Mouse (Mus musculus): Measurements from ENCODE around the gene Ddx39. TPM values are rescaled to one million over a fixed set of nuclear protein-coding genes. Genes with fewer than 3 reads are reported as not detected.

Ddx39 gene
- polyA plus RNA-seq, 1 experiment from 2014 or later, result 253 TPM

DNA sequence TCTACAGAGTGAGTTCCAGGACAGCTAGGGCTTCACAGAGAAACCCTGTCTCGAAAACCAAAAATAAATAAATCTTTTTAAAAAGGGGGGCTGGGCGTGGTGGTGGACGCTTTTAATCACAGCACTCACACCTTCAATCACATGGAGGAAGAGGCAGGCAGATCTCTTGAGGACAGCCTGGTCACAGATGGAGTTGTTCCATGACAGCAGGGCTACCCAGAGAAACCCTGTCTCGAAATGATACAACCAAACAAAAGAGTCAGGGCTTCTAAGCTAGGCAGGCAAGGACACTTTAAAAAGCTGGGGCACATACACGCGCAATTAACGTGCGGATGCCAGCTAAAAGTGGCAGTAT lies 324 bp upstream of the Ddx39 start:
- no peak overlapping the region for H3K27ac ChIP-seq (ENCODE audit: low read depth, low read length)
- H3K27me3 ChIP-seq (ENCODE audit: control insufficient read depth, insufficient read depth, low read length), result no peaks in the 10 kb centered on the region
- 17% methylated on average over 8 of the region's 8 CpGs for WGBS
- H3K4me1 ChIP-seq (ENCODE audit: control insufficient read depth, insufficient read depth, low read length), result peaks cover 11% of the 10 kb centered on the region
- DNase-seq (ENCODE audit: low spot score, missing footprints), result no peak
- no peak for ATAC-seq (ENCODE audit: low FRiP score)
- peak overlapping the region; percentile 33; the same call in 1 of the 2 replicates for H3K4me2 ChIP-seq
- H3K36me3 ChIP-seq (ENCODE audit: control insufficient read depth, insufficient read depth, low read length), result peaks cover 2% of the 10 kb centered on the region; the same call in 1 of the 2 replicates
- H3K9ac ChIP-seq (ENCODE audit: low read length), result no peak overlapping the region; the same call in 1 of the 2 replicates
- peak overlapping the region; percentile 92 for H3K4me3 ChIP-seq (ENCODE audit: low read depth, low read length)
- no peaks in the 10 kb centered on the region for H3K9me3 ChIP-seq (ENCODE audit: control insufficient read depth, low read length)

DNA sequence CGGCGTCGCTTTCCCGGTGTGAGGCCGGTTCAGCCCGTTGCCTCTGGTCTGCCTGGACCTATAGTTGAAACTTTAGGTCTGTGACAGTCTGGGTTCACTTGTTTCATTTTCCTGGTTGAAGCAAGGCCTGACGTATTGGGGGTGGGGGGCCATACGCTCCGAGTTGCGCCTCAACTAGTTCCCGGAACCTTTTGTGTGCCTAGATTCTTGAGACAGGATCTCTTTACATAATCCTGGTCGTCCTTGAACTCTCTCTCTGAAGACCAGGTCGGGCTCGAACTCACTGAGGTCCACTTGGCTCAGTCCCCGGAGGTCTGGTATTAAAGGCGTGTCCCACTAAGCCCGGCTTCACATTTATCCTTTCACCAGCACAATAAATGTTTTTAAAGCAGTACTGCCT lies 794 bp downstream of the Ddx39 start:
- no peak for ATAC-seq (ENCODE audit: low FRiP score)
- under 1% methylated on average over 17 of the region's 17 CpGs for WGBS
- peaks cover 11% of the 10 kb centered on the region for H3K4me1 ChIP-seq (ENCODE audit: control insufficient read depth, insufficient read depth, low read length)
- H3K27ac ChIP-seq (ENCODE audit: low read depth, low read length), result no peak overlapping the region
- H3K36me3 ChIP-seq (ENCODE audit: control insufficient read depth, insufficient read depth, low read length), result peaks cover 12% of the 10 kb centered on the region
- no peaks in the 10 kb centered on the region for H3K9me3 ChIP-seq (ENCODE audit: control insufficient read depth, low read length)
- H3K4me2 ChIP-seq, result peak overlapping the region; percentile 92
- H3K9ac ChIP-seq (ENCODE audit: low read length), result peak overlapping the region; percentile 91
- no peak for DNase-seq (ENCODE audit: low spot score, missing footprints)
- H3K4me3 ChIP-seq (ENCODE audit: low read depth, low read length), result peak overlapping the region; percentile 92
- no peaks in the 10 kb centered on the region for H3K27me3 ChIP-seq (ENCODE audit: control insufficient read depth, insufficient read depth, low read length)

DNA sequence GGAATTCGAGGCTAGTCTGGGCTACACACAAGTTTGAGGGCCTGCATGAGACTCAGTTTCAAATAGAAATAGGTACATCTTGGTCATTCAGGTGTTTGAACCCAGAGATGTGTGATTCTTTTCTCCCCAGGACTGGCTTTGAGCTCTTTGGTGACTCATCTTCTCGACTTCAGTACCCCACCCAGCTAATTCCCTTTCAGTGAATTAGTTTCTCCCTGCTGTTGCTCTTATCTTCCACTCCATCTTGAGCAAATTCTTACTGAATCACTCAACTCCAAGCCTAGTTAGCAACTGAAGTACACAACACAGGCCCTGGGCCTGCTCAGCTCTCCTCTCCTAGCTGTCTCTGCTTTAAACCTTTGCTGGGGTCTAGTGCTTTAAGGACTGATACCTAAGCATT lies 1.6 kb downstream of the Ddx39 start:
- Histone ChIP-seq H3K36me3 (ENCODE audit: control insufficient read depth, insufficient read depth, low read length) (peaks cover 17% of the 10 kb centered on the region), H3K4me1 (ENCODE audit: control insufficient read depth, insufficient read depth, low read length) (peaks cover 11% of the 10 kb centered on the region), H3K4me2 (peak overlapping the region; percentile 92), H3K27ac (ENCODE audit: low read depth, low read length) (no peak overlapping the region), H3K9ac (ENCODE audit: low read length) (0 out of 2 replicates have a peak overlapping the region, but pooled peaks have one; percentile 13), H3K4me3 (ENCODE audit: low read depth, low read length) (no peak overlapping the region; the same call in 1 of the 2 replicates), H3K9me3 (ENCODE audit: control insufficient read depth, low read length) (no peaks in the 10 kb centered on the region), H3K27me3 (ENCODE audit: control insufficient read depth, insufficient read depth, low read length) (no peaks in the 10 kb centered on the region)
- WGBS, result 74% methylated on average over 2 of the region's 2 CpGs
- DNase-seq (ENCODE audit: low spot score, missing footprints) (no peak), ATAC-seq (ENCODE audit: low FRiP score) (no peak)

GRCm38 (mm10) chr8:83719048-83719447 lies 4.1 kb downstream of the Ddx39 start:
- Histone ChIP-seq H3K4me3 (ENCODE audit: low read depth, low read length) (no peak overlapping the region), H3K4me2 (no peak overlapping the region), H3K9me3 (ENCODE audit: control insufficient read depth, low read length) (no peaks in the 10 kb centered on the region), H3K27me3 (ENCODE audit: control insufficient read depth, insufficient read depth, low read length) (no peaks in the 10 kb centered on the region), H3K27ac (ENCODE audit: low read depth, low read length) (no peak overlapping the region), H3K4me1 (ENCODE audit: control insufficient read depth, insufficient read depth, low read length) (peaks cover 11% of the 10 kb centered on the region), H3K36me3 (ENCODE audit: control insufficient read depth, insufficient read depth, low read length) (peaks cover 34% of the 10 kb centered on the region), H3K9ac (ENCODE audit: low read length) (no peak overlapping the region)
- WGBS, result 97% methylated on average over 2 of the region's 2 CpGs
- no peak for ATAC-seq (ENCODE audit: low FRiP score)
- no peak for DNase-seq (ENCODE audit: low spot score, missing footprints)

GRCm38 (mm10) chr8:83719693-83720092 lies 4.7 kb downstream of the Ddx39 start:
- Histone ChIP-seq H3K9ac (ENCODE audit: low read length) (no peak overlapping the region), H3K27me3 (ENCODE audit: control insufficient read depth, insufficient read depth, low read length) (no peaks in the 10 kb centered on the region), H3K9me3 (ENCODE audit: control insufficient read depth, low read length) (no peaks in the 10 kb centered on the region), H3K4me2 (no peak overlapping the region), H3K4me1 (ENCODE audit: control insufficient read depth, insufficient read depth, low read length) (peaks cover 11% of the 10 kb centered on the region), H3K4me3 (ENCODE audit: low read depth, low read length) (no peak overlapping the region), H3K27ac (ENCODE audit: low read depth, low read length) (no peak overlapping the region), H3K36me3 (ENCODE audit: control insufficient read depth, insufficient read depth, low read length) (peaks cover 34% of the 10 kb centered on the region)
- ATAC-seq (ENCODE audit: low FRiP score) (no peak), DNase-seq (ENCODE audit: low spot score, missing footprints) (no peak)
- 98% methylated on average over 2 of the region's 2 CpGs for WGBS

GRCm38 (mm10) chr8:83721405-83722025 lies 6.5 kb downstream of the Ddx39 start:
- ATAC-seq (ENCODE audit: low FRiP score) (no peak), DNase-seq (ENCODE audit: low spot score, missing footprints) (no peak)
- peaks cover 5% of the 10 kb centered on the region for H3K4me1 ChIP-seq (ENCODE audit: control insufficient read depth, insufficient read depth, low read length)
- WGBS, result 92% methylated on average over 25 of the region's 25 CpGs
- H3K4me2 ChIP-seq, result no peak overlapping the region
- peaks cover 45% of the 10 kb centered on the region for H3K36me3 ChIP-seq (ENCODE audit: control insufficient read depth, insufficient read depth, low read length)
- H3K9ac ChIP-seq (ENCODE audit: low read length), result no peak overlapping the region
- no peak overlapping the region for H3K27ac ChIP-seq (ENCODE audit: low read depth, low read length)
- no peaks in the 10 kb centered on the region for H3K27me3 ChIP-seq (ENCODE audit: control insufficient read depth, insufficient read depth, low read length)
- no peaks in the 10 kb centered on the region for H3K9me3 ChIP-seq (ENCODE audit: control insufficient read depth, low read length)
- no peak overlapping the region for H3K4me3 ChIP-seq (ENCODE audit: low read depth, low read length)

DNA sequence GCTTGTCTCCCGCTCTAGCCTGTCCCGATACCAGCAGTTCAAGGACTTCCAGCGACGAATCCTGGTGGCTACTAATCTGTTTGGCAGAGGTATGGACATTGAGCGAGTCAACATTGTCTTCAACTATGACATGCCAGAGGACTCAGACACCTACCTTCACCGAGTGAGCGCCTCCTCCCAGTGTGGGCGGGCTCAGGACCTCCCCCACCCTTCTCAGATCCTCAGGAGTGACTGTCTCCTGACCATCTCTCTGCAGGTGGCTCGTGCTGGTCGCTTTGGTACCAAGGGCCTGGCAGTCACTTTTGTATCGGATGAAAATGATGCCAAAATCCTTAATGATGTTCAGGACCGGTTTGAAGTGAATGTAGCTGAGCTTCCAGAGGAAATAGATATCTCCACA lies 7.7 kb downstream of the Ddx39 start:
- no peaks in the 10 kb centered on the region for H3K27me3 ChIP-seq (ENCODE audit: control insufficient read depth, insufficient read depth, low read length)
- H3K4me2 ChIP-seq, result no peak overlapping the region
- WGBS, result 92% methylated on average over 12 of the region's 12 CpGs
- H3K36me3 ChIP-seq (ENCODE audit: control insufficient read depth, insufficient read depth, low read length), result peaks cover 45% of the 10 kb centered on the region
- H3K27ac ChIP-seq (ENCODE audit: low read depth, low read length), result no peak overlapping the region
- ATAC-seq (ENCODE audit: low FRiP score) (no peak), DNase-seq (ENCODE audit: low spot score, missing footprints) (no peak)
- H3K4me3 ChIP-seq (ENCODE audit: low read depth, low read length), result no peak overlapping the region
- H3K9me3 ChIP-seq (ENCODE audit: control insufficient read depth, low read length), result no peaks in the 10 kb centered on the region
- no peak overlapping the region for H3K9ac ChIP-seq (ENCODE audit: low read length)
- H3K4me1 ChIP-seq (ENCODE audit: control insufficient read depth, insufficient read depth, low read length), result no peaks in the 10 kb centered on the region

GRCm38 (mm10) chr8:83723447-83724083 lies 8.6 kb downstream of the Ddx39 start:
- WGBS, result 92% methylated on average over 11 of the region's 11 CpGs
- H3K4me1 ChIP-seq (ENCODE audit: control insufficient read depth, insufficient read depth, low read length), result no peaks in the 10 kb centered on the region
- no peaks in the 10 kb centered on the region for H3K27me3 ChIP-seq (ENCODE audit: control insufficient read depth, insufficient read depth, low read length)
- no peak overlapping the region for H3K27ac ChIP-seq (ENCODE audit: low read depth, low read length)
- ATAC-seq (ENCODE audit: low FRiP score), result no peak
- peaks cover 45% of the 10 kb centered on the region for H3K36me3 ChIP-seq (ENCODE audit: control insufficient read depth, insufficient read depth, low read length)
- H3K4me3 ChIP-seq (ENCODE audit: low read depth, low read length), result no peak overlapping the region
- H3K9me3 ChIP-seq (ENCODE audit: control insufficient read depth, low read length), result no peaks in the 10 kb centered on the region
- no peak overlapping the region for H3K4me2 ChIP-seq
- no peak for DNase-seq (ENCODE audit: low spot score, missing footprints)
- H3K9ac ChIP-seq (ENCODE audit: low read length), result no peak overlapping the region

- H3K36me3 ChIP-seq (ENCODE audit: control insufficient read depth, insufficient read depth, low read length), result peaks cover 40% of the 10 kb centered on the region
- H3K4me2 ChIP-seq, result no peak overlapping the region
- peak; percentile 92 for DNase-seq (ENCODE audit: low spot score, missing footprints)
- H3K4me3 ChIP-seq (ENCODE audit: low read depth, low read length), result no peak overlapping the region
- WGBS, result 46% methylated on average over 15 of the region's 15 CpGs
- H3K27ac ChIP-seq (ENCODE audit: low read depth, low read length), result no peak overlapping the region; the same call in 1 of the 2 replicates
- peak; percentile 73 for ATAC-seq (ENCODE audit: low FRiP score)
- no peak overlapping the region for H3K9ac ChIP-seq (ENCODE audit: low read length)
- no peaks in the 10 kb centered on the region for H3K9me3 ChIP-seq (ENCODE audit: control insufficient read depth, low read length)
- no peaks in the 10 kb centered on the region for H3K4me1 ChIP-seq (ENCODE audit: control insufficient read depth, insufficient read depth, low read length)
- no peaks in the 10 kb centered on the region for H3K27me3 ChIP-seq (ENCODE audit: control insufficient read depth, insufficient read depth, low read length)
Observed at GRCm38 (mm10) chr8:83724697-83725482, 9.9 kb downstream of the Ddx39 start.
